Mouse (Mus musculus): ENCODE results near the gene Kit. TPM values are rescaled to one million over a fixed set of nuclear protein-coding genes. Genes with fewer than 3 reads are reported as not detected.

Gene Kit
- total and polyA plus RNA-seq, 2 experiments from 2014 or later: 24.8 to 36.3 TPM

DNA sequence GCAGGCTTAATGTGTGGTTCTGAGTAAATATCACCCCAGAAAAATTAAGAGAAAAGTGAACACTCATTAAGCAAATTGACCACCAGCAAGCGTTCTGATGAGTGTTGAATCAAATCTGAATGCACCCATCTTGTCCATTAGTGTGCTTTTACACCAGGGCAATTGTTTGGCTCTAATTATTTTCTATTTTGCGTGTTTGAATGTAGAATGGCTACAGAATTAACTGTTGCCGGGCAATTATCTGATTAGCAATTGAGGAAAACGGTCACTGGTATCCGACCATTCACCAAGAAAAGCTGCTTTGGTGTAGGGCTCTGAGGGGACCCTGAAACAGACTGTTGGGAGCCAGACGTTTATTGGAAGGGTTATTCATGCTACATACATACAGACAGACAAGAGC is 16.2 kb downstream of the Kit start:
- 13% methylated on average over 6 of the region's 6 CpGs for WGBS
- Histone ChIP-seq H3K4me3 (ENCODE audit: low read depth, low read length) (no peak overlapping the region), H3K4me1 (ENCODE audit: insufficient read depth) (0 out of 2 replicates have a peak, but pooled peaks cover 10% of the 10 kb centered on the region), H3K9ac (no peak overlapping the region), H3K4me2 (ENCODE audit: low read depth) (no peak overlapping the region), H3K9me3 (ENCODE audit: low read length) (no peaks in the 10 kb centered on the region), H3K36me3 (ENCODE audit: insufficient read depth) (no peaks in the 10 kb centered on the region), H3K27me3 (ENCODE audit: insufficient read depth, low read length) (no peaks in the 10 kb centered on the region), H3K27ac (ENCODE audit: low read depth, low read length) (no peak overlapping the region)
- DNase-seq (no peak), ATAC-seq (no peak)
- no peak for TF ChIP-seq CTCF (IDR thresholded peaks at IDR 0.05; ENCODE audit: low read depth)

DNA sequence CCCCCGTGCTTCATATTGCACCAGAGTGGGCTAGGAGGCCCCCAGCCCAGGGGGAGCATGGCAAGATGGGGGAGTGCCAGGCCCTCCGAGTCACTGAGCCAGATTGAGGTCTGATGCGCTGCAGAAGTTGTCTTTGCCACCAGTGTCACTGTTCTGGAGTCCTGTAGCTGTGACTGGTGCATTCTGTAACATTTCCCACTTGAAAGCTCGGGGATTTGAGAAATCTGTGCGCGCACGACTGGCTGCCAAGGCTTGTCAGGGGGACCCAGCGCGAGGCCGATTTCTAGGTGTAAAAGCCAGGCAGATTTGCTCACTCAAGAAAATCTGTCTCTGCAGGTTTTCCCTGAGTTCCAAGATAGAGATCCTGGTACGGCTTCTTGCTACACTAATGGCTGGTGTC is 16.9 kb downstream of the Kit start:
- no peaks in the 10 kb centered on the region for H3K9me3 ChIP-seq (ENCODE audit: low read length)
- H3K4me2 ChIP-seq (ENCODE audit: low read depth): no peak overlapping the region
- ATAC-seq (peak; percentile 83), DNase-seq (peak; percentile 72)
- H3K9ac ChIP-seq: no peak overlapping the region
- H3K27ac ChIP-seq (ENCODE audit: low read depth, low read length): no peak overlapping the region
- no peaks in the 10 kb centered on the region for H3K36me3 ChIP-seq (ENCODE audit: insufficient read depth)
- H3K27me3 ChIP-seq (ENCODE audit: insufficient read depth, low read length): no peaks in the 10 kb centered on the region
- H3K4me3 ChIP-seq (ENCODE audit: low read depth, low read length): no peak overlapping the region
- 39% methylated on average over 11 of the region's 11 CpGs for WGBS
- 0 out of 2 replicates have a peak, but pooled peaks have one; percentile 4 for TF ChIP-seq CTCF (IDR thresholded peaks at IDR 0.05; ENCODE audit: low read depth)
- H3K4me1 ChIP-seq (ENCODE audit: insufficient read depth): 0 out of 2 replicates have a peak, but pooled peaks cover 10% of the 10 kb centered on the region

DNA sequence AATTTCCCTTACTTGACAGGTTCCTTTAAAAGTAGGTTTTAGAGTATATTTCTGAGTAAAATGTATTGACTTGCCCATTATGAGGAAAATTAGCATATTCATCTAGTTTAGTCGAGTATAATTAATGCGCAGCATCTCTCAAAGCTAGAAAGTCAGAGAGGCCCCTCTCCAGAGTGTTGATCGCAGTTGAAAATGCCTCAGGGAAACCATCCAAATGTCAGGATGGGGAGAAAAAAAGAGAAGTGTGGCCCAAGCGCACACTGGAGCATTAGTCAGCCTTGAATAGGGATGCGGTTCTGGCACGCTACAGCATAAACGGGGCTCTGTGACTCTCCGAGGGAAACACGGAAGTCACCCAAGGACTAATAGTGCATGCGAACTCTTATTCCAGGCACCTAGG is 20.6 kb downstream of the Kit start:
- Histone ChIP-seq H3K9ac (no peak overlapping the region), H3K4me2 (ENCODE audit: low read depth) (no peak overlapping the region), H3K4me1 (ENCODE audit: insufficient read depth) (0 out of 2 replicates have a peak, but pooled peaks cover 10% of the 10 kb centered on the region), H3K9me3 (ENCODE audit: low read length) (no peaks in the 10 kb centered on the region), H3K27ac (ENCODE audit: low read depth, low read length) (no peak overlapping the region), H3K27me3 (ENCODE audit: insufficient read depth, low read length) (no peaks in the 10 kb centered on the region), H3K4me3 (ENCODE audit: low read depth, low read length) (no peak overlapping the region), H3K36me3 (ENCODE audit: insufficient read depth) (no peaks in the 10 kb centered on the region)
- WGBS: 72% methylated on average over 10 of the region's 10 CpGs
- DNase-seq: no peak
- peak; percentile 45; the same call in 1 of the 2 replicates for ATAC-seq
- no peak for TF ChIP-seq CTCF (IDR thresholded peaks at IDR 0.05; ENCODE audit: low read depth)

DNA sequence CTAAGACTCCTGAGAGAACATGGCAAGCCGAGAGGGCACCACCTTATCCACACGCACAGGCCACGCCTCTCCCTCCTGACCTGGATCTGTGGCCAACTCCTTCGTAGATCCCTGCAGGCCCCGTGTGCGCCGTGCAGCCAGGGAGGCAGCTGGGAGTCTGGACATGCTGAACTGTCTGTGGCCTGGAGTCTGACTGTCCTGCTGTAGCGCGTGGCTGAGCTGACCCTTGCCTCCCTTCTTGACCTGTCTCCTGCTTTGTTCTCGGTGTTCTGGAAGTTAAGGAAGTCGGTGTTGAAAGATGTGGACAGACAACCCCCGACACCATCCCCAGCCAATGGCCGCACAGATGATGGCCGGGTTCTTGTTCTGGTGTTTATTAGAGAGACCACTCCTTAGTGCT is 21.5 kb downstream of the Kit start:
- no peak for ATAC-seq
- Histone ChIP-seq H3K27ac (ENCODE audit: low read depth, low read length) (no peak overlapping the region), H3K9me3 (ENCODE audit: low read length) (no peaks in the 10 kb centered on the region), H3K4me1 (ENCODE audit: insufficient read depth) (0 out of 2 replicates have a peak, but pooled peaks cover 9% of the 10 kb centered on the region), H3K27me3 (ENCODE audit: insufficient read depth, low read length) (no peaks in the 10 kb centered on the region), H3K4me2 (ENCODE audit: low read depth) (no peak overlapping the region), H3K36me3 (ENCODE audit: insufficient read depth) (no peaks in the 10 kb centered on the region), H3K4me3 (ENCODE audit: low read depth, low read length) (no peak overlapping the region), H3K9ac (no peak overlapping the region)
- WGBS: 73% methylated on average over 14 of the region's 14 CpGs
- no peak for TF ChIP-seq CTCF (IDR thresholded peaks at IDR 0.05; ENCODE audit: low read depth)
- DNase-seq: no peak

DNA sequence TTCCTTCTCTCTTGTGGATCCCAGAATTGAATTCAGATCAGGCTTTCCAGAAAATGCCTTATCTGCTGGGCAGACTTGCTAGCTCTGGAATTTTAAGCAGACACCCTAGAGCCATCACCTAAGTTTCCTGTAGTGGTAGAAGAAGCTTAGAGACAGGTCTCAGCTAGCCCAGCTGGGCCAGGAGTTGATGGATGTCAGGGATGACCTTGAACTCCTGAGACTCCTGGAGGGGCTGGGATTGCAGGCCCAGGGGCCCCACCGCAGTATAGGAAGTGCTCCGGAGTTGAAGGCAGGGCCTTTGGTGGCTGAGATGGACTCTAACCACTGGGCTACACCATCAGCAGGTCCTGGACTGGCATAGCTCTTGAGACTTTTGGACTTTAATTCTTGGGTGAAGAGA is 22.6 kb downstream of the Kit start:
- Histone ChIP-seq H3K9me3 (ENCODE audit: low read length) (no peaks in the 10 kb centered on the region), H3K9ac (no peak overlapping the region), H3K36me3 (ENCODE audit: insufficient read depth) (no peaks in the 10 kb centered on the region), H3K4me3 (ENCODE audit: low read depth, low read length) (no peak overlapping the region), H3K27me3 (ENCODE audit: insufficient read depth, low read length) (no peaks in the 10 kb centered on the region), H3K4me2 (ENCODE audit: low read depth) (no peak overlapping the region), H3K4me1 (ENCODE audit: insufficient read depth) (0 out of 2 replicates have a peak, but pooled peaks cover 2% of the 10 kb centered on the region), H3K27ac (ENCODE audit: low read depth, low read length) (no peak overlapping the region)
- 96% methylated on average over 2 of the region's 2 CpGs for WGBS
- ATAC-seq (no peak), DNase-seq (no peak)
- no peak for TF ChIP-seq CTCF (IDR thresholded peaks at IDR 0.05; ENCODE audit: low read depth)

DNA sequence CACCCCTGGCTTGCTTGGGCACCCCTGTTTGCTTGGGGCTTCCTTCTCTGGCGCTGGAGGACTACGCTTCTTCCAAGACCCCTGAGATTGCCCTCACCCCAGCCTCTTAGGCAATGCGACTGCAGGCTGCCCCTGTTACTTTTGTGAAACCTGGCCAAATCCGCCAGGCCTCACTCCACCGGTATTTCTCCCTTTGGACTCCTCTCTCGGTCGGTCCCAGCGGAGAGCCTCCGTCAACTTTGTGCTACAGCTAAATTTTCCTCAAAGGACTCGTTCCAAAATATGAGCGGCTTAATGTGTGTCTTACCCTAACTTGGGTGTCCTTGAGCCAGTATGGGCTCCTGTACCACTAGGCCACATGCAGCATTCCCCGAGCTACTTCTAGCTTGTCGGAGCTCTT is 23.8 kb downstream of the Kit start:
- no peak overlapping the region for H3K27ac ChIP-seq (ENCODE audit: low read depth, low read length)
- DNase-seq: no peak
- no peak for TF ChIP-seq CTCF (IDR thresholded peaks at IDR 0.05; ENCODE audit: low read depth)
- no peak overlapping the region for H3K9ac ChIP-seq
- H3K9me3 ChIP-seq (ENCODE audit: low read length): no peaks in the 10 kb centered on the region
- H3K4me3 ChIP-seq (ENCODE audit: low read depth, low read length): no peak overlapping the region
- 0 out of 2 replicates have a peak, but pooled peaks cover 2% of the 10 kb centered on the region for H3K4me1 ChIP-seq (ENCODE audit: insufficient read depth)
- 96% methylated on average over 13 of the region's 13 CpGs for WGBS
- H3K36me3 ChIP-seq (ENCODE audit: insufficient read depth): no peaks in the 10 kb centered on the region
- no peak for ATAC-seq
- no peaks in the 10 kb centered on the region for H3K27me3 ChIP-seq (ENCODE audit: insufficient read depth, low read length)
- H3K4me2 ChIP-seq (ENCODE audit: low read depth): no peak overlapping the region

DNA sequence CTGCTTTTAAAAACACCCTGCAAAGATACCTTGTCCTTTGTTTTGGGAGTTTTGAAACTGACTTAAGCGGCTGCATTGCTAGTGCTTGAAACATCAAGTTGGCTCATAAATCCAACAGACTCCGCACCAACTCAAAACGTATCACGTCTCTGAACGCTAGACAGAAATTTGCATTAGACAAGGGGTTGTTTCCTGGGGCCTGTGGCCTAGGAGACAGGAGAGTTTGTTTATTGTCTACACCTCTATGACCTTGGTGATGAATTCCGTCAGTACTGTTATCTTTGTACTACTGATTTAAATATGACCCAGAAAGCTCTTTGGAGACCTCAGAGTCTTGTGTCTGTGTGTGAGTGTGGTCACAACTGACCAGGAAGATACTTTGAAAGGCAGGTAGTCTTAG is 25.3 kb downstream of the Kit start:
- no peak for ATAC-seq
- H3K4me2 ChIP-seq (ENCODE audit: low read depth): no peak overlapping the region
- H3K9me3 ChIP-seq (ENCODE audit: low read length): no peaks in the 10 kb centered on the region
- no peak overlapping the region for H3K4me3 ChIP-seq (ENCODE audit: low read depth, low read length)
- H3K9ac ChIP-seq: no peak overlapping the region
- DNase-seq: no peak
- H3K27ac ChIP-seq (ENCODE audit: low read depth, low read length): no peak overlapping the region
- H3K4me1 ChIP-seq (ENCODE audit: insufficient read depth): 0 out of 2 replicates have a peak, but pooled peaks cover under 1% of the 10 kb centered on the region
- no peaks in the 10 kb centered on the region for H3K36me3 ChIP-seq (ENCODE audit: insufficient read depth)
- 76% methylated on average over 6 of the region's 6 CpGs for whole genome bisulfite sequencing
- TF ChIP-seq CTCF (IDR thresholded peaks at IDR 0.05; ENCODE audit: low read depth): no peak
- no peaks in the 10 kb centered on the region for H3K27me3 ChIP-seq (ENCODE audit: insufficient read depth, low read length)

Data from forebrain, postnatal 0 days (tissue).